ENCODE assay signal across 13 mouse cellular contexts in genomic region chr2:76714984-76715383, GRCm38 (mm10). TPM values are rescaled to one million over a fixed set of nuclear protein-coding genes. Genes with fewer than 3 reads are reported as not detected.
DNase-seq lines count a peak whose midpoint lies in the region; ATAC-seq and TF ChIP-seq lines count a peak whose summit lies in the region.
"Had no signal": no experiment of that assay in that cellular context is flagged by ENCODE, and none has a peak within 500 bp of the region (broad histone marks: within the 10 kb centered on the region; RNA-seq: fewer than 3 reads in every experiment).

No protein-coding gene starts in this region.

- no peak overlapping the region for H3K4me3 ChIP-seq in intestine, postnatal 0 days (ENCODE audit: low read depth, low read length)
- H3K4me3 ChIP-seq in intestine, embryonic 15.5 days (replicated peaks) = no peak overlapping the region
- no peak overlapping the region for H3K4me3 ChIP-seq in ES-E14 (ENCODE audit: insufficient read depth in 1 of 2, low read depth in 1 of 2, low read length in 2 of 2, poor library complexity in 1 of 2, severe bottlenecking in 1 of 2)
- H3K4me3 ChIP-seq in hindbrain, embryonic 10.5 days = no peak overlapping the region
- H3K4me3 ChIP-seq: megakaryocyte, embryonic 14.5 days; myocyte had no signal

- TF ChIP-seq CTCF in intestine, postnatal 0 days (IDR thresholded peaks at IDR 0.05; ENCODE audit: low read depth) = peak; percentile 51

- in situ Hi-C loops in ES-E14 (cut with MboI; ENCODE audit: low sequenced_read_pairs in 2 of 2, unreplicated experiment in 2 of 2) = no loop called here

- no peaks in the 10 kb centered on the region for H3K27me3 ChIP-seq in intestine, postnatal 0 days (replicated peaks; ENCODE audit: control insufficient read depth, insufficient read depth, low read length)
- H3K27me3 ChIP-seq in intestine, embryonic 15.5 days (replicated peaks) = no peaks in the 10 kb centered on the region
- no peaks in the 10 kb centered on the region for H3K27me3 ChIP-seq in hindbrain, embryonic 10.5 days (ENCODE audit: insufficient read depth, poor library complexity, severe bottlenecking)
- H3K27me3 ChIP-seq: megakaryocyte, embryonic 14.5 days had no signal

- no peak overlapping the region for H3K9ac ChIP-seq in intestine, postnatal 0 days (ENCODE audit: low read depth, low read length)
- no peak overlapping the region for H3K9ac ChIP-seq in intestine, embryonic 15.5 days
- no peak overlapping the region for H3K9ac ChIP-seq in ES-E14 (ENCODE audit: insufficient read depth, low read depth, low read length, poor library complexity, severe bottlenecking)

- ATAC-seq in intestine, postnatal 0 days = no peak
- ATAC-seq in intestine, embryonic 15.5 days = no peak
- no peak for ATAC-seq in megakaryocyte progenitor cell, adult 5-6 weeks (replicated peaks; ENCODE audit: poor library complexity)

- H3K36me3 ChIP-seq in intestine, postnatal 0 days (ENCODE audit: control insufficient read depth, insufficient read depth) = no peaks in the 10 kb centered on the region
- no peaks in the 10 kb centered on the region for H3K36me3 ChIP-seq in intestine, embryonic 15.5 days
- peaks cover 19% of the 10 kb centered on the region for H3K36me3 ChIP-seq in ES-E14 (ENCODE audit: control insufficient read depth, insufficient read depth, low read length, poor library complexity, severe bottlenecking)
- H3K36me3 ChIP-seq in hindbrain, embryonic 10.5 days = peaks cover 17% of the 10 kb centered on the region

- no peak overlapping the region for H3K27ac ChIP-seq in intestine, postnatal 0 days (ENCODE audit: low read depth, low read length)
- H3K27ac ChIP-seq in intestine, embryonic 15.5 days = no peak overlapping the region
- no peak overlapping the region for H3K27ac ChIP-seq in ES-E14 (ENCODE audit: insufficient read depth, low read depth, low read length, poor library complexity, severe bottlenecking)
- no peak overlapping the region for H3K27ac ChIP-seq in hindbrain, embryonic 10.5 days

- H3K9me3 ChIP-seq in intestine, postnatal 0 days (ENCODE audit: control insufficient read depth) = 0 out of 2 replicates have a peak, but pooled peaks cover 15% of the 10 kb centered on the region
- 0 out of 2 replicates have a peak, but pooled peaks cover 3% of the 10 kb centered on the region for H3K9me3 ChIP-seq in intestine, embryonic 15.5 days
- no peaks in the 10 kb centered on the region for H3K9me3 ChIP-seq in ES-E14 (ENCODE audit: control insufficient read depth, insufficient read depth, low read depth, low read length)
- H3K9me3 ChIP-seq in hindbrain, embryonic 10.5 days = peaks cover 33% of the 10 kb centered on the region

- DNase-seq in 416B (ENCODE audit: low read depth) (peak; percentile 21), ES-E14 (ENCODE audit: low read depth, low spot score) (peak; percentile 28)
- DNase-seq in embryo, embryonic 11 days = peak; percentile 20
- DNase-seq in layer of hippocampus, adult 11-12 months (ENCODE audit: low spot score) = no peak
- DNase-seq in hindbrain, embryonic 10.5 days (ENCODE audit: low spot score) = no peak
- DNase-seq: adrenal gland, adult 2 months; heart, postnatal 4 days; right cerebral cortex, postnatal 25 days had no signal

- no peaks in the 10 kb centered on the region for H3K4me1 ChIP-seq in intestine, postnatal 0 days (replicated peaks; ENCODE audit: control insufficient read depth, insufficient read depth, low read length)
- H3K4me1 ChIP-seq in intestine, embryonic 15.5 days (replicated peaks) = no peaks in the 10 kb centered on the region
- 0 out of 4 replicates have a peak, but pooled peaks cover 0 to 1% of the 10 kb centered on the region in 2 experiments for H3K4me1 ChIP-seq in ES-E14 (ENCODE audit: control insufficient read depth in 2 of 2, insufficient read depth in 2 of 2, low read length in 2 of 2, poor library complexity in 1 of 2)
- H3K4me1 ChIP-seq in hindbrain, embryonic 10.5 days (replicated peaks) = no peaks in the 10 kb centered on the region
- H3K4me1 ChIP-seq: megakaryocyte, embryonic 14.5 days had no signal

- 60% methylated on average over 8 of the region's 8 CpGs for WGBS in intestine, postnatal 0 days
- 69% methylated on average over 8 of the region's 8 CpGs for whole genome bisulfite sequencing in intestine, embryonic 15.5 days
- 72% methylated on average over 8 of the region's 8 CpGs for WGBS in hindbrain, embryonic 10.5 days

- H3K4me2 ChIP-seq in intestine, postnatal 0 days (replicated peaks; ENCODE audit: low read depth) = no peak overlapping the region
- no peak overlapping the region for H3K4me2 ChIP-seq in intestine, embryonic 15.5 days (replicated peaks)

TF ChIP-seq in ES-E14, 5 proteins besides CTCF, POLR2A, EP300 and RAD21:
- TF ChIP-seq CHD2 (IDR thresholded peaks at IDR 0.05; ENCODE audit: low read depth, low read length) (no peak), MAFK (IDR thresholded peaks at IDR 0.05; ENCODE audit: insufficient read depth, low read depth, low read length) (no peak)
TF ChIP-seq in ES-E14: peak in this region for 0.

RNA-seq across cellular contexts. Expression of gene Plekha3, which starts 39.9 kb away (rescaled TPM):
- polyA plus RNA-seq in intestine, postnatal 0 days (2015; fragmentation: Nextera tagmentation; extraction: Ambion mirVana) = 8.3 and 8.5 TPM in 2 replicates
- polyA plus RNA-seq in intestine, embryonic 15.5 days (2015; fragmentation: Nextera tagmentation; extraction: Ambion mirVana) = 9.5 TPM in 2 replicates
- 15.2 and 18.8 TPM in 2 replicates for total RNA-seq in ES-E14 (2012; rRNA removed)
- 28.2 and 36.1 TPM in 2 replicates for total RNA-seq in megakaryocyte progenitor cell, adult 5-6 weeks (2015)
- 17.5 and 25.6 TPM in 2 replicates for total RNA-seq in megakaryocyte progenitor cell, adult 5-6 weeks (2017)
- 8.5 and 8.8 TPM in 2 replicates for polyA plus RNA-seq in hindbrain, embryonic 10.5 days (2016; fragmentation: Nextera tagmentation; extraction: Ambion mirVana)

RNA-seq across cellular contexts. Expression of gene Fkbp7, which starts 42.1 kb away (rescaled TPM):
- 30.0 and 30.8 TPM in 2 replicates for polyA plus RNA-seq in intestine, postnatal 0 days (2015; fragmentation: Nextera tagmentation; extraction: Ambion mirVana)
- polyA plus RNA-seq in intestine, embryonic 15.5 days (2015; fragmentation: Nextera tagmentation; extraction: Ambion mirVana) = 46.9 and 57.7 TPM in 2 replicates
- 6.2 and 7.5 TPM in 2 replicates for total RNA-seq in ES-E14 (2012; rRNA removed)
- total RNA-seq in megakaryocyte progenitor cell, adult 5-6 weeks (2015) = 18.5 and 19.0 TPM in 2 replicates
- total RNA-seq in megakaryocyte progenitor cell, adult 5-6 weeks (2017) = 12.2 and 15.7 TPM in 2 replicates
- polyA plus RNA-seq in hindbrain, embryonic 10.5 days (2016; fragmentation: Nextera tagmentation; extraction: Ambion mirVana) = 14.3 and 19.2 TPM in 2 replicates

Comparison
In these comparisons a context has a peak if more than half of its experiments do, and no peak if none do; other contexts are left out.
1. DNase-seq: peak in 416B (single experiment), ES-E14 (single experiment) and embryo, embryonic 11 days (single experiment); none in layer of hippocampus, adult 11-12 months (single experiment) and hindbrain, embryonic 10.5 days (single experiment).